Mouse (Mus musculus): Measurements from ENCODE around the gene Snx25. TPM values are rescaled to one million over a fixed set of nuclear protein-coding genes. Genes with fewer than 3 reads are reported as not detected.

Gene Snx25
- total and polyA plus RNA-seq, 3 experiments = 6.9 to 22.2 (median 13.4) TPM

- Histone ChIP-seq H3K9ac (ENCODE audit: insufficient read depth, low read depth) (no peak overlapping the region), H3K4me3 (replicated peaks in 1 of 3; ENCODE audit: low read depth in 2 of 3, low read length in 2 of 3, poor library complexity in 1 of 3) (no peak overlapping the region), H3K79me2 (replicated peaks; ENCODE audit: control insufficient read depth, extremely low read depth, insufficient read depth, poor library complexity, severe bottlenecking) (peaks cover 4% of the 10 kb centered on the region; the same call in 1 of the 2 replicates), H3K27me3 (replicated peaks) (peaks cover 9% of the 10 kb centered on the region), H3K4me2 (ENCODE audit: insufficient read depth, low read depth, poor library complexity, severe bottlenecking) (no peak overlapping the region), H3K9me3 (replicated peaks; ENCODE audit: low read length) (no peaks in the 10 kb centered on the region), H3K36me3 (replicated peaks in 1 of 2; ENCODE audit: control insufficient read depth in 1 of 2, insufficient read depth in 1 of 2, low read length in 1 of 2) (peaks cover 0 to 3% of the 10 kb centered on the region in 2 experiments), H3K27ac (ENCODE audit: insufficient read depth, low read depth) (no peak overlapping the region), H3K4me1 (ENCODE audit: control insufficient read depth in 1 of 2, insufficient read depth in 2 of 2) (peaks cover 2 to 26% of the 10 kb centered on the region in 2 experiments; a peak in 3 of 4 replicates)
- no peak for DNase-seq (ENCODE audit: extremely low read depth)
- dilution Hi-C loops (cut with MboI; ENCODE audit: extremely low pct_ligation_motif_present, extremely low pct_unique_long_range_greater_than_20kb, low sequenced_read_pairs) = no loop called here
- TF ChIP-seq MXI1 (IDR thresholded peaks at IDR 0.05; ENCODE audit: low read depth, low read length) (no peak), POLR2A (IDR thresholded peaks at IDR 0.05; ENCODE audit: low read depth, low read length) (no peak), CHD2 (IDR thresholded peaks at IDR 0.05; ENCODE audit: low read length) (no peak), E2F4 (IDR thresholded peaks at IDR 0.05; ENCODE audit: insufficient replicate concordance, low read depth, low read length) (no peak), EP300 (IDR thresholded peaks at IDR 0.05; ENCODE audit: low read length) (no peak), POLR2AphosphoS2 (IDR thresholded peaks at IDR 0.05; ENCODE audit: low read depth, low read length) (no peak), MYC (IDR thresholded peaks at IDR 0.05; ENCODE audit: low read depth, low read length) (no peak), USF1 (IDR thresholded peaks at IDR 0.05; ENCODE audit: low read depth, low read length) (no peak), NELFE (IDR thresholded peaks at IDR 0.05; ENCODE audit: low read depth, low read length) (no peak), SMC3 (IDR thresholded peaks at IDR 0.05; ENCODE audit: low read depth, low read length) (no peak), JUN (IDR thresholded peaks at IDR 0.05; ENCODE audit: insufficient read depth, low read depth, low read length) (no peak), USF2 (conservative IDR thresholded peaks at IDR 0.05; ENCODE audit: low read depth, low read length) (no peak)
- in situ Hi-C loops (cut with MboI; ENCODE audit: low pct_ligation_motif_present, low pct_unique_long_range_greater_than_20kb, low sequenced_read_pairs) = no loop called here
Observed at GRCm38 (mm10) chr8:46149306-46149705, 2.7 kb downstream of the Snx25 start.

- Histone ChIP-seq H3K9ac (ENCODE audit: insufficient read depth, low read depth) (no peak overlapping the region), H3K4me2 (ENCODE audit: insufficient read depth, low read depth, poor library complexity, severe bottlenecking) (no peak overlapping the region), H3K79me2 (replicated peaks; ENCODE audit: control insufficient read depth, extremely low read depth, insufficient read depth, poor library complexity, severe bottlenecking) (peaks cover 4% of the 10 kb centered on the region; the same call in 1 of the 2 replicates), H3K36me3 (replicated peaks in 1 of 2; ENCODE audit: control insufficient read depth in 1 of 2, insufficient read depth in 1 of 2, low read length in 1 of 2) (peaks cover 0 to 3% of the 10 kb centered on the region in 2 experiments), H3K27me3 (replicated peaks) (peaks cover 2% of the 10 kb centered on the region), H3K4me1 (ENCODE audit: control insufficient read depth in 1 of 2, insufficient read depth in 2 of 2) (peaks cover 16 to 43% of the 10 kb centered on the region in 2 experiments), H3K4me3 (replicated peaks in 1 of 3; ENCODE audit: low read depth in 2 of 3, low read length in 2 of 3, poor library complexity in 1 of 3) (no peak overlapping the region), H3K9me3 (replicated peaks; ENCODE audit: low read length) (no peaks in the 10 kb centered on the region), H3K27ac (ENCODE audit: insufficient read depth, low read depth) (no peak overlapping the region)
- DNase-seq (ENCODE audit: extremely low read depth) = no peak
- in situ Hi-C loops (cut with MboI; ENCODE audit: low pct_ligation_motif_present, low pct_unique_long_range_greater_than_20kb, low sequenced_read_pairs) (no loop called here), dilution Hi-C loops (cut with MboI; ENCODE audit: extremely low pct_ligation_motif_present, extremely low pct_unique_long_range_greater_than_20kb, low sequenced_read_pairs) (no loop called here)
- TF ChIP-seq MEF2A (IDR thresholded peaks at IDR 0.05; ENCODE audit: borderline replicate concordance, low read depth, low read length) = no peak
- no peak for TF ChIP-seq ZKSCAN1 (IDR thresholded peaks at IDR 0.05; ENCODE audit: borderline replicate concordance, low read depth, low read length)
- no peak for TF ChIP-seq RAD21 (IDR thresholded peaks at IDR 0.05; ENCODE audit: low read depth, low read length)
- no peak for TF ChIP-seq CHD1 (IDR thresholded peaks at IDR 0.05; ENCODE audit: low read depth, low read length)
- TF ChIP-seq NRF1 (IDR thresholded peaks at IDR 0.05; ENCODE audit: low read depth, low read length) = no peak
- TF ChIP-seq NELFE (IDR thresholded peaks at IDR 0.05; ENCODE audit: low read depth, low read length) = no peak
- no peak for TF ChIP-seq PAX5 (IDR thresholded peaks at IDR 0.05; ENCODE audit: low read length)
- no peak for TF ChIP-seq JUND (conservative IDR thresholded peaks at IDR 0.05; ENCODE audit: low read depth, low read length)
- no peak for TF ChIP-seq MAFK (IDR thresholded peaks at IDR 0.05; ENCODE audit: insufficient replicate concordance, low read length)
Observed at GRCm38 (mm10) chr8:46146173-46146572, 5.8 kb downstream of the Snx25 start.
